Mouse (Mus musculus) MEL (cell line): ENCODE data around the gene Gm49318.

Experiments used
- BHLHE40 ChIP-seq: IDR thresholded peaks from 2 replicates; pipeline ENCODE4 v1.6.1; 2012; ENCODE audit warnings: low read depth, mild to moderate bottlenecking, inconsistent platforms, low read length, improper control_type of control experiment, borderline replicate concordance
- CTCF ChIP-seq, 3 experiments: IDR thresholded peaks in 2 of 3; conservative IDR thresholded peaks in 1 of 3; 2 replicates each; pipeline ENCODE4 v1.5.1; 2011 to 2012; ENCODE audit warnings: low read length in 3 of 3, low read depth in 2 of 3, mild to moderate bottlenecking in 2 of 3, improper control_type of control experiment in 1 of 3, inconsistent platforms in 1 of 3, mixed read lengths in 1 of 3, moderate library complexity in 1 of 3; ENCODE audit not compliant: control insufficient read depth in 1 of 3, insufficient read depth in 1 of 3, poor library complexity in 1 of 3, severe bottlenecking in 1 of 3
- EP300 ChIP-seq, 2 experiments: IDR thresholded peaks; 2 replicates each; pipeline ENCODE4 v1.6.1; 2011; ENCODE audit warnings: improper control_type of control experiment in 2 of 2, low read length in 2 of 2, low read depth in 1 of 2, mild to moderate bottlenecking in 1 of 2
- MAFK ChIP-seq: IDR thresholded peaks from 2 replicates; pipeline ENCODE4 v1.6.1; 2011; ENCODE audit warnings: low read depth, mild to moderate bottlenecking, low read length, improper control_type of control experiment, borderline replicate concordance
- MAX ChIP-seq: IDR thresholded peaks from 2 replicates; pipeline ENCODE4 v1.6.1; 2011; ENCODE audit warnings: low read length, improper control_type of control experiment
- MXI1 ChIP-seq: IDR thresholded peaks from 2 replicates; pipeline ENCODE4 v1.6.1; 2011; ENCODE audit warnings: mild to moderate bottlenecking, low read depth, low read length, improper control_type of control experiment
- POLR2A ChIP-seq, 2 experiments: IDR thresholded peaks; 2 replicates each; pipeline ENCODE4 v1.6.1; 2011 to 2012; ENCODE audit warnings: low read length in 2 of 2, mild to moderate bottlenecking in 2 of 2, control low read depth in 1 of 2, improper control_type of control experiment in 1 of 2, low read depth in 1 of 2, moderate library complexity in 1 of 2; ENCODE audit not compliant: control insufficient read depth in 1 of 2, insufficient read depth in 1 of 2, poor library complexity in 1 of 2
- RCOR1 ChIP-seq: IDR thresholded peaks from 2 replicates; pipeline ENCODE4 v1.6.1; 2012; ENCODE audit warnings: low read depth, mild to moderate bottlenecking, inconsistent platforms, low read length, improper control_type of control experiment
- SIN3A ChIP-seq: IDR thresholded peaks from 2 replicates; pipeline ENCODE4 v1.6.1; 2012; ENCODE audit warnings: low read length, improper control_type of control experiment, inconsistent platforms
- TAL1 ChIP-seq: IDR thresholded peaks from 2 replicates; pipeline ENCODE4 v1.6.1; 2012; ENCODE audit warnings: mild to moderate bottlenecking, inconsistent platforms, low read length, moderate library complexity, mixed read lengths
- USF2 ChIP-seq, 2 experiments: IDR thresholded peaks; 2 replicates each; pipeline ENCODE4 v1.6.1; 2011 to 2012; ENCODE audit warnings: improper control_type of control experiment in 2 of 2, low read length in 2 of 2, borderline replicate concordance in 1 of 2, inconsistent platforms in 1 of 2, low read depth in 1 of 2, mild to moderate bottlenecking in 1 of 2; ENCODE audit not compliant: insufficient read depth in 1 of 2
- ZKSCAN1 ChIP-seq: IDR thresholded peaks from 2 replicates; pipeline ENCODE4 v1.6.1; 2012; ENCODE audit warnings: low read depth, mild to moderate bottlenecking, inconsistent platforms, low read length, improper control_type of control experiment, moderate library complexity
- ZNF384 ChIP-seq: IDR thresholded peaks from 2 replicates; pipeline ENCODE4 v1.6.1; 2012; ENCODE audit warnings: low read depth, mild to moderate bottlenecking, inconsistent platforms, low read length, improper control_type of control experiment

DNA sequence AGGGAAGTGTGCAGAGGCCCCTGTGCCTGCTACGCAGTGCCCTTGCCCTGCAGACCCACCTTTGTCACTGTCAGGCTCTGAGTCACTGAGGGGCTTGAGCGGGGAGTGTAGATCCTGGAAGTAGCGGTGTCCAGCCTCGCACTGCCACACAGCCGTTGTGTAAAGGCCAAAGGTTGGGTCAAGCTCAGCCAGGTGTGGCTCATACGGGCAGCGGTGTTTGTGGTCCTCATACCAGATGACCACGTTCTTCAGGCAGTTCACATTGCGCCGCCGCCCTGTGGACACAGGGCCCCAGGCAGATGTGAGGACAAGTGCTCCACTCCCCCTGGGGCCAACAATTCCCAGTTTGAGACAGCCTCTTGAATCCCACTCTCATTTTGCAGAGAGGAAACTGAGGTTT lies 5.4 kb downstream of the Gm49318 start:
- TF ChIP-seq MXI1: no peak
- no peak for TF ChIP-seq EP300 (IDR thresholded peaks at IDR 0.05; ENCODE audit: low read depth in 1 of 2, low read length in 2 of 2)
- TF ChIP-seq CTCF (IDR thresholded peaks at IDR 0.05 in 2 of 3, conservative IDR thresholded peaks at IDR 0.05 in 1 of 3; ENCODE audit: control insufficient read depth in 1 of 3, insufficient read depth in 1 of 3, low read depth in 2 of 3, low read length in 3 of 3, poor library complexity in 1 of 3, severe bottlenecking in 1 of 3): no peak; a peak in 1 of 6 replicates
- TF ChIP-seq ZNF384: no peak
- TF ChIP-seq MAFK: no peak
- TF ChIP-seq ZKSCAN1: no peak
- no peak for TF ChIP-seq SIN3A
- no peak for TF ChIP-seq USF2 (IDR thresholded peaks at IDR 0.05; ENCODE audit: borderline replicate concordance in 1 of 2, insufficient read depth in 1 of 2, low read depth in 1 of 2, low read length in 2 of 2)
- TF ChIP-seq MAX: no peak
- TF ChIP-seq RCOR1: no peak
- 0 out of 4 replicates have a peak, but pooled peaks of 1 of the 2 experiments have one; percentile 36 for TF ChIP-seq POLR2A (IDR thresholded peaks at IDR 0.05; ENCODE audit: control insufficient read depth in 1 of 2, insufficient read depth in 1 of 2, low read depth in 1 of 2, low read length in 2 of 2, poor library complexity in 1 of 2)
- no peak for TF ChIP-seq TAL1
- TF ChIP-seq BHLHE40: no peak
